24 mouse cellular contexts compared by ENCODE assay signal in the genomic region with DNA sequence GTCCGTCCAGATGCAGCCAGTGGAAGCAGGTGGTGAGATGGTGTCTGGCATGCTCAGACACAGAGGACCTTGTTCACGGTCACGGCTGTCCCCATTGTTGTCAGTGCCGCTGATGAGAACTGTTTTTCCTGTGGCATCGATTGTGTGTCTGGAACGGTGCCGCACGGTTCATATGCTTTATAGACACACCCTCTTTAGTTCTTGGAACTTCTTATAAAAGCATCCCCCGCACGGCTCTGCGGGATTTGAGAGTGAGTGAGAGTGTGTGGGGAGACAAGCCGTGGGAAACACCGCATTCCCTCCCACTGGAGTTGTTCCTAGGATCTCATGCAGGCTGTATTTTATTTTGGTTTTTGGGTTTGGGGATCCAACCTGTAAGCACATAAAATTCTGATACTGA.
DNase-seq lines count a peak whose midpoint lies in the region; ATAC-seq lines count a peak whose summit lies in the region.
"Had no signal": no experiment of that assay in that cellular context is flagged by ENCODE, and none has a peak within 500 bp of the region (broad histone marks: within the 10 kb centered on the region; RNA-seq: fewer than 3 reads in every experiment).

No protein-coding gene starts in this region.

- peaks cover 81% of the 10 kb centered on the region for H3K4me1 ChIP-seq in hindbrain, embryonic 10.5 days (replicated peaks)
- peaks cover 60% of the 10 kb centered on the region for H3K4me1 ChIP-seq in hindbrain, embryonic 12.5 days

- H3K27ac ChIP-seq in hindbrain, embryonic 10.5 days = peak overlapping the region; percentile 8; the same call in 1 of the 2 replicates
- no peak overlapping the region for H3K27ac ChIP-seq in hindbrain, embryonic 12.5 days
- H3K27ac ChIP-seq: embryonic facial prominence, embryonic 10.5 days; embryonic facial prominence, embryonic 13.5 days; forebrain, embryonic 12.5 days; forebrain, embryonic 15.5 days; gastrocnemius, adult 2 months; hindbrain, embryonic 14.5 days; hindbrain, postnatal 0 days had no signal

- no peak for ATAC-seq in hindbrain, embryonic 12.5 days (ENCODE audit: low FRiP score)
- ATAC-seq: forebrain, embryonic 15.5 days; hindbrain, postnatal 0 days; Patski had no signal

- H3K27me3 ChIP-seq in hindbrain, embryonic 10.5 days (ENCODE audit: insufficient read depth, poor library complexity, severe bottlenecking) = peaks cover 100% of the 10 kb centered on the region
- peaks cover 67% of the 10 kb centered on the region for H3K27me3 ChIP-seq in hindbrain, embryonic 12.5 days

- H3K4me2 ChIP-seq in hindbrain, embryonic 12.5 days (replicated peaks) = no peak overlapping the region
- H3K4me2 ChIP-seq: embryonic facial prominence, embryonic 13.5 days; forebrain, embryonic 12.5 days; forebrain, embryonic 15.5 days; heart, embryonic 11.5 days; hindbrain, embryonic 14.5 days had no signal

- no peak for DNase-seq in hindbrain, embryonic 10.5 days (ENCODE audit: low spot score)
- peak; percentile 53 for DNase-seq in layer of hippocampus, adult 9-11 months
- DNase-seq in layer of hippocampus, postnatal 10 days (ENCODE audit: low spot score in 2 of 2) = no peak
- DNase-seq in retina, postnatal 1 day = peak; percentile 45
- no peak for DNase-seq in retina, embryonic 14.5 days (ENCODE audit: low spot score)
- peak; percentile 67 for DNase-seq in brain, adult 2 months (ENCODE audit: low read depth, low spot score)
- DNase-seq in lung, postnatal 10 days = no peak
- DNase-seq: cerebellum, adult 11-12 months; cerebellum, adult 8-10 months; cerebellum, postnatal 36 days; gastrocnemius, adult 2 months; gastrocnemius, postnatal 14 days; heart, adult 11 months had no signal

- H3K4me3 ChIP-seq in hindbrain, embryonic 10.5 days = no peak overlapping the region
- H3K4me3 ChIP-seq in hindbrain, embryonic 12.5 days = no peak overlapping the region
- H3K4me3 ChIP-seq: embryonic facial prominence, embryonic 10.5 days; embryonic facial prominence, embryonic 13.5 days; erythroblast, embryonic 14.5 days; forebrain, embryonic 12.5 days; forebrain, embryonic 15.5 days; gastrocnemius, adult 2 months had no signal

- no peaks in the 10 kb centered on the region for H3K9me3 ChIP-seq in hindbrain, embryonic 10.5 days
- H3K9me3 ChIP-seq in hindbrain, embryonic 12.5 days (replicated peaks) = no peaks in the 10 kb centered on the region
- H3K9me3 ChIP-seq: embryonic facial prominence, embryonic 10.5 days; embryonic facial prominence, embryonic 13.5 days; forebrain, embryonic 12.5 days; forebrain, embryonic 15.5 days; G1E had no signal

- WGBS in hindbrain, embryonic 10.5 days = 72% methylated on average over 13 of the region's 13 CpGs
- 51% methylated on average over 13 of the region's 13 CpGs for WGBS in hindbrain, embryonic 12.5 days

- no peak overlapping the region for H3K9ac ChIP-seq in hindbrain, embryonic 12.5 days
- H3K9ac ChIP-seq: embryonic facial prominence, embryonic 13.5 days; forebrain, embryonic 12.5 days; forebrain, embryonic 15.5 days; hindbrain, embryonic 14.5 days had no signal

- no peaks in the 10 kb centered on the region for H3K36me3 ChIP-seq in hindbrain, embryonic 10.5 days
- no peaks in the 10 kb centered on the region for H3K36me3 ChIP-seq in hindbrain, embryonic 12.5 days
- H3K36me3 ChIP-seq: embryonic facial prominence, embryonic 10.5 days; embryonic facial prominence, embryonic 13.5 days; forebrain, embryonic 12.5 days; forebrain, embryonic 15.5 days; G1E had no signal

Comparison
In these comparisons a context has a peak if more than half of its experiments do, and no peak if none do; other contexts are left out.
1. DNase-seq: peak in layer of hippocampus, adult 9-11 months (single experiment), retina, postnatal 1 day (single experiment) and brain, adult 2 months (single experiment); none in hindbrain, embryonic 10.5 days (single experiment), layer of hippocampus, postnatal 10 days (0 of 2), retina, embryonic 14.5 days (single experiment) and lung, postnatal 10 days (single experiment).